Mouse (Mus musculus) fibroblast of lung, adult 2 months (primary cell): ENCODE results near the gene Tmem170.

ENCODE experiments used
- DNase-seq: peaks from one replicate; pipeline ENCODE4 v3.0.0-alpha.2; 2011; ENCODE audit warnings: low read depth

The Tmem170 gene

DNA sequence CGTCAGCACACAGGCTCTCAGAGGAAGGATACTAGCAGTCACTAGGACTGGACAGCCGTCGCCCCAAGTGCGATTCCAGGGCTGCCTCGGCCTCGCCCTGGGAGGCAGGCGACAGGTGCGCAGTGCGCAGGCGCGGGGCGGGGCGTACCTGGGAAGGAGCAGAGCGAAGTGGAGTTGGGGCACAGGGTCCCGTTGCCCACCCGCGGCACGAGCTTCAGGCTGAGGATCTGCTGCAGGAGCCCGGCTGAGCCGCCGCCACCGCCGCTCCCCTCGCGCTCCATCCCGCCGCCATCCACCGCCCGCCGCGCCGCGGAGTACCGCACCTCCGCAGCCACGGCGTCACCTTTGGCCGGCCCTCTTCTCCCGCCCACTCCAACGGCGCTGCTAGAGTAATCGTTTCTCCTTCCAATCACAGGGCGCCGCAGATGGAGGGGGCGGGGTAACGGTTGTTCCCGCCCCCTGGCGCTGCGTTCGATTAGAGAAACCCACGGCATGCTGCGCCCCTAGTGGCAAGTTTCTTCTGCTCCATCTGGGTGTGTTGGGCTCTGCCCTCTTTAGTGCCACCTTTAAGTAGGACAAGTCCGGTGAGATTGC is at the start of gene Tmem170:
Gene Tmem170 (minus strand): TSS at position 396 of the 594 bp plus-strand sequence.
- peak; percentile 94 for DNase-seq

GRCm38 (mm10) chr8:111924976-111925375 is 48.4 kb upstream of the Tmem170 start:
- DNase-seq = no peak

DNA sequence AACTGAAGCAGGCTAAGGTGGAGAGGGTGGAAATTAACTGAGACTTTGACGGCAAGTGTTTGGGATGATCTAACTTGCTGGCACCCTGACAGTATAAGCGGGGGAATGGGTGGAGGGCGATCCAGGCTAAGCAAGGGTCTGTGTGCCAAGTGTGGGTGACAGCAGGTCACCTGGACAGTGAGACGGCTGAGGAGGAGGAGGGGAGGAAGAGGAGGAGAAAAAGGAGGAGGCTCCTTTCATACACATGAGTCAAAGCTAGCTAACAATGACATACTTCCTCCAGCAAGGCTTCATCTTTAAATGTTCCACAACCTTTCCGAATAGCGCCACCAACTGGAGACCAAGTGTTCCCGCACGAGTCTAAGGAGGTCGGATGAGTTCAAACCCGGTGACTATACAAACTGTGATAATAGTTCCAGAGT is 46.8 kb upstream of the Tmem170 start:
- peak; percentile 46 for DNase-seq

- DNase-seq = no peak
Observed at GRCm38 (mm10) chr8:111920971-111921370, 44.4 kb upstream of the Tmem170 start.

GRCm38 (mm10) chr8:111919663-111920062 is 43.1 kb upstream of the Tmem170 start:
- DNase-seq = no peak

DNA sequence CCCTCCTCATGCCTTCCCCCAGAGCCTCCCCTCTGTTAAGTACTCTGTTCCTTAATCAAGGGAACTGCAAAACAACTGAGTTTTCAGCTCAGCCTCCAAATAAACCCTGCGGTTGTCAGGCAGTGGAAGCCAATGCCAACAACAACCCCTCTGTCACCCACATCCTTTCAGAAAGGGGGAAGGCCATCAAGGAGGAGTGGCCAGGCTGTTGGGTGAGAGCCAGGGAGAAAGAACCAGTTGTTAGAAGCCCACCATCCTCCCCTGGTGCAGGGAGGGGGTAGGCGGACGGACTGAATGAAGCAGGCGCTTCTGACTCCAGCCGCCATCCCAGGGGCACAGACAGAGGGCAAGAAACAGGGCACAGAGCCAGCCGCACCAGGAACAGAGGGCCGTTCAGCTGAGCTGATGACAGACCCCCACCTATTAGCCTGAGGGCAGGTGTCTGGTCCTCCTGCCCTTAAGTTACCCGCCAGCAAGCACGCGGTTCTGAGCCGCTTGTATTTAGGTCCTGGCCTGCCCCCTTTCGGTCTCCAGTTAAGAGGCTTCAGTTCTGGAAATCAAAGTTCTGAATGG is 36.4 kb upstream of the Tmem170 start:
- DNase-seq = no peak

DNA sequence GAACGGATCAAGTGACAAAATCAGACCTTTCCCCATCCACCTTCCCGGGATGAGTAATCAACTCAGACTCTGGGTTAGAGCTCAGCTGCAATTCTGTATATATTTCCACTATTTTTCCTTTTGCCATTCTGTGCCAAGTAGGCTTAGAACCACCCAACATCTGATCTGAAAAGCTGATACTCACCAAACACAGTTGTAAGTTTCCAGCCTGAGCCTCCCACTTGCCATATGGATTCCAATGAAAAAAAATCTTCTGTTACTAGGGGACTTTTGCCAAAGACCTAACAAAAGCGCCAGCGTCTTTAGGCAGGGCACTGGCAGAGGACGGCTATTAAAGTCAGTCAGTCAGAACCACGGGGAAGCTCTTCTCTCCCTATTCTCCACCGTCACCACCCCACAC is 35.0 kb upstream of the Tmem170 start:
- DNase-seq = no peak

- no peak for DNase-seq
Observed at GRCm38 (mm10) chr8:111909621-111910450, 33.3 kb upstream of the Tmem170 start, which contains the start of gene Chst5. Gene Chst5 (minus strand): TSS chr8:111910447.

DNA sequence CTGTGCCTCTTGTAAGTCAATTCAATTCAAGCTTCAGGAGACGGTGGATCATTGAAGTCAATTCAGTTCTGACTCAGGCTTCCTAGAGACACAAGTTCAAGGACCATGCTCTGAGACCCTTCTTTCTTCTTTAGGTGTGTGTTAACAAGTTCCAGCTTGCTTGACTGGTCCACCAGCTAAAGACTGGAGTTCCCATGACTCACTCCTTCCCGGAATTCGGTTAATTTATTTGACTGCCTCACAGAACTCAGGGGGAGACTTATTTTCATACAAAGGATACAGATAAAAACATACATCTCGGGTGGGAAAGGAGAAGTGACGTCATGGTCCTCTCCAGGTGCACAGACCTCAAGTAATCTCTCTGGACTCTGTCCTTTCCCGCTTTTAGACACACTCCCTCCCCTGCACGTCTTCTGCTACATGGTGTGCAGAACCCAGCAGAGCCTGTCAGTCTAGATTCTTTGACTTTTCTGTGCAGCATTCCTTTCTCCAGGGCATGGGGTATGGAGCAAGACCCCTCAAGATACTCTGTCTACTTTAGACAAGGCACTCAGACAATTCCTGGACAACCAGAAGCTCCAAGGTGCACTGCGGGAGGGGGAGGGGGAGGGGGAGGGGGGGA is 29.1 kb upstream of the Tmem170 start:
- DNase-seq = no peak

GRCm38 (mm10) chr8:111902080-111902479 is 25.5 kb upstream of the Tmem170 start:
- no peak for DNase-seq

DNA sequence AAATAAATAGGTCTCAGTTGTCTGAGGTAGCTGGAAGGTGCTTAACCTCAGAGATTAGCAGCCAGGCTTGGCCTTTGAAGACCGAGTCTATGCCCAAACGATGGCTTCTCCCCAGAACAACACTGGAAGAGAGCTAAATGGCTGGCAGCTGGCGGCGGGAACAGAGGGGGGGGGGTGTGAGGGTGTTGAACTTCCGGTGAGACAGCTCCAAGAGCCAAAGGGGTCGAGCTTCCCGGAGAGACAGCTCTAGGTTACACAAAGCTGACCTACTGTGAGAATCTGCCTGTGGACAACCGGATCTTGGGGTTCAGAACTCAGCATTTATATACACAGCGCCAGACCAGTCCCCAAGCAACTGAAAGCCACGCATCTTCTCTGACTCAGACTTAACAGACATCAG is 22.0 kb upstream of the Tmem170 start:
- DNase-seq = no peak

- no peak for DNase-seq
Observed at GRCm38 (mm10) chr8:111894955-111895354, 18.4 kb upstream of the Tmem170 start.

GRCm38 (mm10) chr8:111892615-111893014 is 16.1 kb upstream of the Tmem170 start:
- no peak for DNase-seq

DNA sequence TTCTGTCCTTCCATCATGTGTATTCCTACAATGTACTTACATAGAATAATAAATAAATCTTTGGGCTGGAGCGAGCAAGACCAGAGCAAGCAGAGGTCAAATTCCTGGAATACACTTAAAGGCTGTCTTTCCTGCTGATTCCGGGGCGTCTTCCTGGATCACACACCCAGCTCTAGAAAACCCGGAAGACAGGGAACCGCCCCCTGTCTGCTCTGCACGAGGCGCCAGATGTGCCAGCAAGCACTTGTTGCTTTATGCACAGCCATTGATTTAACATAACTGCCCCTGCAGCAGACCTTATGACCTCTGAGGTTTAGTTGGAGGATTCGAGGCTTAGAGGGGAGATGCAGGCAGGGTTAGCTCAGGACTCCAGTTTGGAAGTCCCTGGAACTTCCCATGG is 15.4 kb upstream of the Tmem170 start:
- no peak for DNase-seq

GRCm38 (mm10) chr8:111890911-111891303 is 14.4 kb upstream of the Tmem170 start:
- no peak for DNase-seq

DNA sequence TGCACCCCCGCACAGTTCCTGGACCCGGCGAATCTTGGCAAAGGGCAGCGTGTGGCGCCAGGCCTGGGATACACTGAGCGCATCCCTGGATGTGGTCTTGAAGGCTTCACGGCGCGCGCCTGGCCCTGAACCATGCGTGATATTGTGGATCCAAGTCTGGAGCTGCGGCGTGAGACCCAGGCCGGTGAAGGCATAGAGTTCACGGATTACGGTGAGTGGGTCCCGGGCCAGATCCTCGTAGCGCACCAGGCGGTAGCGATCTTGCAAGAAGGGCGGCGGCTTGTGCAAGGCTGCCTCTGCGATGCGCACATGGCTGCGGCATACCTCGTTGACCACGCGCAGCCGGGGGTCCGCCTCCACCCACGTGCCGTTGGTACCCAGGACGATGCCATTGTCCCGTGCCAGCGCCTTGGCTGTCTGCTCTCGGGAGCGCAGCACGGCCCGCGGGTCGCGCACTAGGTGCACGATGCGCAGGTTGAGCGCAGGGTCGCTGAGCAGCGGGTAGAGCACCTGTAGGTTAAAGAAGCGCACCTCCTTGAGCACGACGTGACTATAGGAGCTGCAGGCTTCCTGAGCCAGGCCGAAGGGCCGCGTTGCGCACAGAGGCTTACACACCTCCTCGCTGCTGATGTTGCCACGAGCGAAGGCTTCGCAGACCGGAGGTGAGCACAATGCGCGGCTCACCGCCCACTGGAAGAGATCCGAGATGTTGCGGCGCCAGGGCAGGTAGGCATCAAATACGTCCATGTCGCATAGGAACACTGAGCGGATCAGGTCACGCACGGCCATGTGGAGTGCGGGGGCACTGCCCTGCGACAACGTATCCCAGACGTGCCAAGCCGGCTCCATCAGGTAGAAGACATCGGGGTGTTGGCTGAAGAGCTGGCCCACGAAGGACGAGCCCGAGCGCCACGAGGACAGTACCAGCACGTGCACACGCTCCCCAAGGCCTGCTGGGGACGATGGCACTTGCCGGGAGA is 13.7 kb upstream of the Tmem170 start:
- DNase-seq = no peak

GRCm38 (mm10) chr8:111888091-111888650 is 11.6 kb upstream of the Tmem170 start:
- no peak for DNase-seq

DNA sequence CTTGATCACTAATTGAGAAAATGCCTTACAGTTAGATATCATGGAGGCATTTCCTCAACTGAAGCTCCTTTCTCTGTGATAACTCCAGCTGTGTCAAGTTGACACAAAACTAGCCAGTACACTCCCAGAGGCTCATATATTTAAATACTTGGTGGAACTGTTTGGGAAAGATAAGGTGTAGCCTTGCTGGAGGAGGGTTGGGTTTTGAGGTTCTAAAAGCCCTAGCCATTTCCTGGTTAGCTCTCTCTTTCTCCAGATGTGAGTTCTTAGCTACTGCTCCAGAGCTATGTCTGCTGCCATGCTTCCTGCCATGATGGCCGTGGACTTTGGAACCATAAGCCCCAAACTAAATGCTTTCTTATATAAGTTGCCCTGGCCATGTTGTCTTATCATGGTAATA is 10.9 kb upstream of the Tmem170 start:
- no peak for DNase-seq

DNA sequence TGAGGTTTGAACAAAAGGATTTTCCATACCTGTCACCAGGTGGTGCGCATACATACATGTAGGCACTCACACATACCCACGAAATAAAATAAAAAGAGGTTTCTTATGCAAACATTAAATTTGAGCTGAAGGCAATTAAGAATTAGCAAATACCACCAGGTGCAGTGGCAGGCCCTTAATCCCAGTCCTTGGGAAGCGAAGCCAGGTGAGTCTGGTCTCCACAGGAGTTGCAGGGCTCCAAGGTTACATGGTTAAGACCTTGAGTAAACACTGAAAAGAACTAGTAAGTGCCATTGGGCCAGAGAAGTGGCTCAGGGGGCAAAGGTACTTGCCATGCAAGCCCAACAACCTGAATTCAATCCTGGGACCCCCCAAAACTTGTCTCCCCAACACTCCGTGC is 7.1 kb upstream of the Tmem170 start:
- DNase-seq = no peak

DNA sequence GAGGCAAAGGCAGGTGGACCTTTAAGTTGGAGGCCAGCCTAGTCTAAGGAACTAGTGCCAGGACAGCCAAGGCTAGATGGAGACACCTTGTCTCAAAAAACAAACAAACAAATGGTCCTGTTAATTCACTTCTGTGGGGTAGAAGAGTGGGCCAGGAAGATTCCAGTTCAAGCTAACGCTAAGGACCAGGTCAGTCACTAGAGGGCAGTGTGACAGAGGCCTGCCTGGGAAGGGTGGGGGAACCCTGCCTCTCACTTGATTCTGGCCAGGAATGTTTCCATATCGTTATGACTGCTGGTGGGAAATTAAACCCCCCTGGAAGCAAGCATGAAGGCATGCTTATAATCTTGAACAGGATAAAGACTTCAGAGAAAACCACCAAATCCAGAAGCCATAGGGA is 5.0 kb upstream of the Tmem170 start:
- DNase-seq = peak; percentile 10

- DNase-seq = no peak
Observed at GRCm38 (mm10) chr8:111877711-111878110, 1.2 kb upstream of the Tmem170 start.
